Mouse (Mus musculus) brain, embryonic 14.5 days (tissue): ENCODE measurements at regions not wholly inside any gene's neighbourhood (a gene's known extent, or its start where the extent isn't known, plus 50 kb on each side); places are given as distances from the start of the nearest gene placed in this dataset.

Experiments used
- CTCF ChIP-seq: fragments of 200-500 bp; IDR thresholded peaks from 2 replicates; pipeline ENCODE4 v1.5.1; 2012; ENCODE audit warnings: inconsistent platforms, mild to moderate bottlenecking, moderate library complexity, borderline replicate concordance; ENCODE audit not compliant: insufficient read depth, insufficient read length; ENCODE audit errors: extremely low read depth
- POLR2A ChIP-seq: fragments of 200-500 bp; IDR thresholded peaks from 2 replicates; pipeline ENCODE4 v1.6.1; 2012; ENCODE audit warnings: mild to moderate bottlenecking, inconsistent platforms, borderline replicate concordance; ENCODE audit not compliant: poor library complexity, insufficient read depth, insufficient read length, severe bottlenecking; ENCODE audit errors: extremely low read depth

- TF ChIP-seq CTCF (no peak), POLR2A (no peak)
These were observed 65.3 kb downstream of the Med10 start for GRCm38 (mm10) chr13:69867296-69868065.
